ENCODE assay signal across 21 mouse cellular contexts in genomic region chr6:24238054-24238453, GRCm38 (mm10).
"Had no signal": no experiment of that assay in that cellular context is flagged by ENCODE, and none has a peak within 500 bp of the region (broad histone marks: within the 10 kb centered on the region; RNA-seq: fewer than 3 reads in every experiment).

No protein-coding gene starts in this region.

- H3K9ac ChIP-seq: limb, embryonic 13.5 days; liver, embryonic 13.5 days; midbrain, embryonic 12.5 days; neural tube, embryonic 13.5 days had no signal

- H3K4me3 ChIP-seq: layer of hippocampus, adult 2 months; limb, embryonic 10.5 days; limb, embryonic 13.5 days; liver, embryonic 13.5 days; midbrain, embryonic 12.5 days; myocyte; neural tube, embryonic 13.5 days had no signal

- H3K4me2 ChIP-seq: limb, embryonic 13.5 days; liver, embryonic 13.5 days; midbrain, embryonic 12.5 days; neural tube, embryonic 13.5 days had no signal

- H3K27me3 ChIP-seq: limb, embryonic 13.5 days; liver, embryonic 13.5 days; midbrain, embryonic 12.5 days; neural tube, embryonic 13.5 days had no signal

- DNase-seq: layer of hippocampus, adult 9-11 months; liver; liver, embryonic 13.5 days; lung, adult 2 months; lung, postnatal 14 days; lung, postnatal 4 days; right cerebral cortex, adult 18-20 months; right cerebral cortex, postnatal 14 days; right cerebral cortex, postnatal 4 days; thymus, adult 2 months; thymus, postnatal 14 days; thymus, postnatal 4 days had no signal

- ATAC-seq: intestine, postnatal 0 days; midbrain, embryonic 16.5 days had no signal

- H3K36me3 ChIP-seq: limb, embryonic 10.5 days; limb, embryonic 13.5 days; liver, embryonic 13.5 days; midbrain, embryonic 12.5 days; neural tube, embryonic 13.5 days had no signal

- H3K9me3 ChIP-seq: limb, embryonic 10.5 days; limb, embryonic 13.5 days; liver, embryonic 13.5 days; midbrain, embryonic 12.5 days; neural tube, embryonic 13.5 days had no signal

- H3K27ac ChIP-seq: layer of hippocampus, adult 2 months; limb, embryonic 10.5 days; limb, embryonic 13.5 days; liver, embryonic 13.5 days; midbrain, embryonic 12.5 days; neural tube, embryonic 13.5 days; stomach, postnatal 0 days had no signal

- H3K4me1 ChIP-seq: limb, embryonic 10.5 days; limb, embryonic 13.5 days; liver, embryonic 13.5 days; midbrain, embryonic 12.5 days; neural tube, embryonic 13.5 days had no signal
